ENCODE assay signal across 7 mouse cellular contexts in the genomic region with DNA sequence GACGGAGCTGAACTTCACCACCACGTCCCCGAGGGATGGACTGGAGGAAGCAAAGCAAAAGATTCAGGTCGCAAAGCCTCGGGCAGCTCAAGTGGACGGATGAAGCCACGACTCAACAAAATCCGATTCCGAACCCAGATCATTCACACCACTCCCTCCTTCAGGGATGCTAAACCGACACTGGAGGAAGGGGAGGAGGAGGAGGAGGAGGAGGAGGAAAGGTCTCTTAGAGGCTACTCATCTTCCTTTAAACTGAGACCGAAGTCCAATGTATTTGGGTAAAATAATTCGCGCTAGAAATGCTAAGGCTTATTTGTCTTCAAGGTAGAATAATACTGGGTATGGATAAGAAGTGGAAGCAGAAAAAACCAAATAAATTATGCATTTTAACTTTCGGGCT. TPM values are rescaled to one million over a fixed set of nuclear protein-coding genes. Genes with fewer than 3 reads are reported as not detected.
A peak's percentile ranks its signal among the peaks of the same experiment; 100 is the strongest.
DNase-seq lines count a peak whose midpoint lies in the region; ATAC-seq lines count a peak whose summit lies in the region.

No protein-coding gene starts in this region.

- H3K36me3 ChIP-seq in lung, embryonic 16.5 days (ENCODE audit: control insufficient read depth, insufficient read depth, low read length), result no peaks in the 10 kb centered on the region
- no peaks in the 10 kb centered on the region for H3K36me3 ChIP-seq in forebrain, embryonic 14.5 days (ENCODE audit: control insufficient read depth, insufficient read depth, low read length)
- H3K36me3 ChIP-seq in limb, embryonic 13.5 days, result no peaks in the 10 kb centered on the region
- H3K36me3 ChIP-seq in stomach, embryonic 14.5 days (ENCODE audit: control insufficient read depth, insufficient read depth, low read length), result no peaks in the 10 kb centered on the region

- peaks cover 25% of the 10 kb centered on the region for H3K4me1 ChIP-seq in lung, embryonic 16.5 days (replicated peaks; ENCODE audit: control insufficient read depth, insufficient read depth, low read length)
- peaks cover 28% of the 10 kb centered on the region for H3K4me1 ChIP-seq in forebrain, embryonic 14.5 days (ENCODE audit: control insufficient read depth, insufficient read depth, low read length)
- peaks cover 19% of the 10 kb centered on the region for H3K4me1 ChIP-seq in limb, embryonic 13.5 days
- H3K4me1 ChIP-seq in stomach, embryonic 14.5 days (ENCODE audit: control insufficient read depth, insufficient read depth, low read length), result peaks cover 4% of the 10 kb centered on the region; the same call in 1 of the 2 replicates

- H3K27me3 ChIP-seq in lung, embryonic 16.5 days (ENCODE audit: control insufficient read depth, insufficient read depth, low read depth, low read length), result no peaks in the 10 kb centered on the region
- no peaks in the 10 kb centered on the region for H3K27me3 ChIP-seq in forebrain, embryonic 14.5 days (replicated peaks; ENCODE audit: control insufficient read depth, insufficient read depth, low read length)
- no peaks in the 10 kb centered on the region for H3K27me3 ChIP-seq in limb, embryonic 13.5 days
- no peaks in the 10 kb centered on the region for H3K27me3 ChIP-seq in stomach, embryonic 14.5 days (ENCODE audit: control insufficient read depth, insufficient read depth, low read length)

- no peak for ATAC-seq in lung, embryonic 16.5 days (ENCODE audit: low read depth)
- ATAC-seq in forebrain, embryonic 14.5 days, result no peak
- ATAC-seq in limb, embryonic 13.5 days (ENCODE audit: low FRiP score, low read depth), result no peak
- no peak for ATAC-seq in stomach, embryonic 14.5 days (ENCODE audit: insufficient number of reproducible peaks, insufficient read depth, low FRiP score, low read depth)

- H3K9ac ChIP-seq in lung, embryonic 16.5 days (ENCODE audit: low read length), result peak overlapping the region; percentile 97
- peak overlapping the region; percentile 94 for H3K9ac ChIP-seq in forebrain, embryonic 14.5 days (ENCODE audit: low read length)
- peak overlapping the region; percentile 87 for H3K9ac ChIP-seq in limb, embryonic 13.5 days
- H3K9ac ChIP-seq in stomach, embryonic 14.5 days (replicated peaks; ENCODE audit: low read depth, low read length), result peak overlapping the region; percentile 77; the same call in 1 of the 2 replicates

- 42% methylated on average over 14 of the region's 14 CpGs for WGBS in lung, embryonic 16.5 days
- 43% methylated on average over 14 of the region's 14 CpGs for WGBS in forebrain, embryonic 14.5 days
- 46% methylated on average over 14 of the region's 14 CpGs for WGBS in limb, embryonic 13.5 days
- 50% methylated on average over 14 of the region's 14 CpGs for WGBS in stomach, embryonic 14.5 days

- H3K4me2 ChIP-seq in lung, embryonic 16.5 days (ENCODE audit: low read depth, low read length), result peak overlapping the region; percentile 95
- peak overlapping the region; percentile 100 for H3K4me2 ChIP-seq in forebrain, embryonic 14.5 days (ENCODE audit: low read length)
- peak overlapping the region; percentile 99 for H3K4me2 ChIP-seq in limb, embryonic 13.5 days (replicated peaks)
- H3K4me2 ChIP-seq in stomach, embryonic 14.5 days (replicated peaks; ENCODE audit: low read depth, low read length), result peak overlapping the region; percentile 93

- no peak overlapping the region for H3K27ac ChIP-seq in lung, embryonic 16.5 days (ENCODE audit: low read length)
- H3K27ac ChIP-seq in forebrain, embryonic 14.5 days (ENCODE audit: low read depth, low read length), result no peak overlapping the region
- H3K27ac ChIP-seq in limb, embryonic 13.5 days, result no peak overlapping the region
- no peak overlapping the region for H3K27ac ChIP-seq in stomach, embryonic 14.5 days (ENCODE audit: low read length)

- DNase-seq in lung, postnatal 25 days (ENCODE audit: low spot score), result no peak
- no peak for DNase-seq in forebrain, embryonic 14.5 days (ENCODE audit: low spot score)
- DNase-seq in ovary, postnatal 36 days (ENCODE audit: low spot score), result no peak
- no peak for DNase-seq in adipocyte (ENCODE audit: low spot score)

- H3K9me3 ChIP-seq in lung, embryonic 16.5 days (ENCODE audit: control insufficient read depth, low read length), result no peaks in the 10 kb centered on the region
- H3K9me3 ChIP-seq in forebrain, embryonic 14.5 days (replicated peaks; ENCODE audit: control insufficient read depth, low read length), result no peaks in the 10 kb centered on the region
- no peaks in the 10 kb centered on the region for H3K9me3 ChIP-seq in limb, embryonic 13.5 days
- no peaks in the 10 kb centered on the region for H3K9me3 ChIP-seq in stomach, embryonic 14.5 days (ENCODE audit: control insufficient read depth, low read depth, low read length)

- peak overlapping the region; percentile 92 for H3K4me3 ChIP-seq in lung, embryonic 16.5 days (ENCODE audit: low read length)
- peak overlapping the region; percentile 81 for H3K4me3 ChIP-seq in forebrain, embryonic 14.5 days (ENCODE audit: low read depth, low read length)
- peak overlapping the region; percentile 82 for H3K4me3 ChIP-seq in limb, embryonic 13.5 days
- peak overlapping the region; percentile 85 for H3K4me3 ChIP-seq in stomach, embryonic 14.5 days (ENCODE audit: low read depth, low read length)

RNA-seq across cellular contexts. Expression of gene Sowahc, which starts 1.5 kb away (rescaled TPM):
- polyA plus RNA-seq in lung, embryonic 16.5 days (2015; fragmentation: Nextera tagmentation; extraction: Ambion mirVana), result 12.8 and 13.7 TPM in 2 replicates
- polyA plus RNA-seq in forebrain, embryonic 14.5 days (2014; fragmentation: Nextera tagmentation; extraction: Ambion mirVana), result 10.8 and 13.1 TPM in 2 replicates
- 14.1 and 15.6 TPM in 2 replicates for polyA plus RNA-seq in limb, embryonic 13.5 days (2015; fragmentation: Nextera tagmentation; extraction: Ambion mirVana)
- polyA plus RNA-seq in stomach, embryonic 14.5 days (2014; fragmentation: Nextera tagmentation; extraction: Ambion mirVana), result 11.7 and 13.5 TPM in 2 replicates

RNA-seq across cellular contexts. Expression of gene Sept10, which starts 1.7 kb away (rescaled TPM):
- polyA plus RNA-seq in lung, embryonic 16.5 days (2015; fragmentation: Nextera tagmentation; extraction: Ambion mirVana), result 67.0 and 74.6 TPM in 2 replicates
- polyA plus RNA-seq in forebrain, embryonic 14.5 days (2014; fragmentation: Nextera tagmentation; extraction: Ambion mirVana), result 30.7 and 32.0 TPM in 2 replicates
- polyA plus RNA-seq in limb, embryonic 13.5 days (2015; fragmentation: Nextera tagmentation; extraction: Ambion mirVana), result 46.4 and 49.6 TPM in 2 replicates
- polyA plus RNA-seq in stomach, embryonic 14.5 days (2014; fragmentation: Nextera tagmentation; extraction: Ambion mirVana), result 47.5 and 49.7 TPM in 2 replicates
